Comparison of ENCODE assay signal across 9 mouse cellular contexts in the genomic region with DNA sequence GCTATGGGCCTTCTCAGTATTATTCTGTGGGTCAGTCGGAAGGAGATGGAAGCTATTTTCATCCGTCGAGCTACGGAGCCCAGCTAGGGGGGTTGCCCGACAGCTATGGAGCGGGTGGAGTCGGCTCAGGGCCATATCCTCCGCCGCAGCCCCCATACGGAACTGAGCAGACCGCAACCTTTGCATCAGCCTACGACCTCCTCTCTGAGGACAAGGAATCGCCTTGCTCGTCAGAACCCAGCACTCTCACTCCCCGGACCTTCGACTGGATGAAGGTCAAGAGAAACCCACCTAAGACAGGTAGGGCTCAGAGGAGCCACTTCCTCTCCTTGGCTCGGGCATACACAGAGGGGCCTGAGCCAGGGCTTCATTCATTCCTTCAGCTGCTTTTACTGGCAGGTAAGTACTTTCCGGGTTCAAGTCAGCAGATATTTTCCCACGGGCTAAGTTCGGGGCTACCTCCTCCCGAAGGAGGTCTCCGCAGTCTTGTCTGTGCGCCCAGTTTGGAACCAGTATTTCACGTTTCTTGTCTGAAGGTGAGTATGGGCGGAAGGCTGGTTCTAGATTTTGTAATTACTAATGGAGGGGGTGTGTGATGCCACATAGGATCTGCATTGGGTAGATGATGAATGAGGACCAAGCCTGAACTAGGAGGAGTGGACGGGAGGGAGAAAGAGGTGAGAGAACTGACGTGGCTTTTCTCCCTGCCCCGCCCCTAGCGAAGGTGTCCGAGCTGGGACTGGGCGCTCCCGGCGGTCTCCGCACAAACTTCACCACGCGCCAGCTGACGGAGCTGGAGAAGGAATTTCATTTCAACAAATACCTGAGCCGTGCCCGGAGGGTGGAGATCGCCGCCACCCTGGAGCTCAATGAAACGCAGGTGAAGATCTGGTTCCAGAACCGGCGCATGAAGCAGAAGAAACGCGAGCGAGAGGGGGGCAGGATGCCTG. TPM values are rescaled to one million over a fixed set of nuclear protein-coding genes. Genes with fewer than 3 reads are reported as not detected.
DNase-seq lines count a peak whose midpoint lies in the region; ATAC-seq lines count a peak whose summit lies in the region.
"Had no signal": no experiment of that assay in that cellular context is flagged by ENCODE, and none has a peak within 500 bp of the region (broad histone marks: within the 10 kb centered on the region; RNA-seq: fewer than 3 reads in every experiment).

No protein-coding gene starts in this region.

- peak overlapping the region; percentile 27 for H3K4me3 ChIP-seq in brown adipose tissue, adult 24 weeks (ENCODE audit: insufficient read depth, low read depth, low read length)
- H3K4me3 ChIP-seq: liver, embryonic 13.5 days had no signal

- ATAC-seq in megakaryocyte-erythroid progenitor cell, adult 5-6 weeks (replicated peaks; ENCODE audit: low FRiP score, low TSS enrichment, poor library complexity, severe bottlenecking), result no peak

- H3K4me1 ChIP-seq in brown adipose tissue, adult 24 weeks (ENCODE audit: control insufficient read depth, insufficient read depth, insufficient read length, low read length), result no peaks in the 10 kb centered on the region; the same call in 1 of the 2 replicates
- H3K4me1 ChIP-seq: liver, embryonic 13.5 days had no signal

- peak; percentile 86 for DNase-seq in heart, adult 11 months
- no peak for DNase-seq in heart, postnatal 4 days
- peak; percentile 30 for DNase-seq in kidney, adult 11 months
- peak; percentile 47 for DNase-seq in lung, postnatal 10 days
- DNase-seq in T-cell, adult 2 months (ENCODE audit: low spot score), result no peak
- no peak for DNase-seq in right cerebral cortex, postnatal 4 days
- DNase-seq: liver, embryonic 13.5 days had no signal

- H3K27ac ChIP-seq in brown adipose tissue, adult 24 weeks (replicated peaks; ENCODE audit: low read depth, low read length), result no peak overlapping the region
- H3K27ac ChIP-seq: liver, embryonic 13.5 days had no signal

RNA-seq across cellular contexts. Expression of a gene that starts 0.8 kb away (rescaled TPM):
- total RNA-seq in heart, postnatal 4 days (2021), result not detected
- polyA plus RNA-seq in brown adipose tissue, adult 24 weeks (2012; ENCODE audit: insufficient read depth, insufficient read length, missing spikeins), result not detected in 2 replicates
- not detected in 2 replicates for total RNA-seq in megakaryocyte-erythroid progenitor cell, adult 5-6 weeks (2014; fragmentation: Nextera tagmentation)
- not detected in 2 replicates for total RNA-seq in megakaryocyte-erythroid progenitor cell, adult 5-6 weeks (2017)

RNA-seq across cellular contexts. Expression of a gene that starts 16.0 kb away (rescaled TPM):
- total RNA-seq in heart, postnatal 4 days (2021), result 1 to 10 TPM; 1.3 to 2.2 TPM
- polyA plus RNA-seq in brown adipose tissue, adult 24 weeks (2012; ENCODE audit: insufficient read depth, insufficient read length, missing spikeins), result 3.2 and 3.7 TPM in 2 replicates
- 0.37 TPM in 1 of 2 replicates, not detected in the other for total RNA-seq in megakaryocyte-erythroid progenitor cell, adult 5-6 weeks (2014; fragmentation: Nextera tagmentation)
- 0.42 TPM in 1 of 2 replicates, not detected in the other for total RNA-seq in megakaryocyte-erythroid progenitor cell, adult 5-6 weeks (2017)

RNA-seq across cellular contexts. Expression of a gene that starts 43.2 kb away (rescaled TPM):
- total RNA-seq in heart, postnatal 4 days (2021), result 1 to 10 TPM; 1.4 to 1.5 TPM
- 1.7 and 2.0 TPM in 2 replicates for polyA plus RNA-seq in brown adipose tissue, adult 24 weeks (2012; ENCODE audit: insufficient read depth, insufficient read length, missing spikeins)
- total RNA-seq in megakaryocyte-erythroid progenitor cell, adult 5-6 weeks (2014; fragmentation: Nextera tagmentation), result 0.28 and 0.79 TPM in 2 replicates
- total RNA-seq in megakaryocyte-erythroid progenitor cell, adult 5-6 weeks (2017), result not detected in 2 replicates

RNA-seq across cellular contexts. Expression of a gene that starts 48.3 kb away (rescaled TPM):
- total RNA-seq in heart, postnatal 4 days (2021), result 1 to 10 TPM in 1 of 2 experiments, under 1 TPM in 1; 0.74 to 1.0 TPM
- 6.0 and 6.4 TPM in 2 replicates for polyA plus RNA-seq in brown adipose tissue, adult 24 weeks (2012; ENCODE audit: insufficient read depth, insufficient read length, missing spikeins)
- total RNA-seq in megakaryocyte-erythroid progenitor cell, adult 5-6 weeks (2014; fragmentation: Nextera tagmentation), result 0.12 and 0.66 TPM in 2 replicates
- 0.70 and 1.9 TPM in 2 replicates for total RNA-seq in megakaryocyte-erythroid progenitor cell, adult 5-6 weeks (2017)

Comparison
In these comparisons a context has a peak if more than half of its experiments do, and no peak if none do; other contexts are left out.
1. DNase-seq: peak in heart, adult 11 months (single experiment), kidney, adult 11 months (single experiment) and lung, postnatal 10 days (single experiment); none in heart, postnatal 4 days (single experiment), T-cell, adult 2 months (single experiment) and right cerebral cortex, postnatal 4 days (single experiment).